Mouse (Mus musculus) MEL (cell line): ENCODE data around the gene Btbd3. TPM values are rescaled to one million over a fixed set of nuclear protein-coding genes. Genes with fewer than 3 reads are reported as not detected.
"Not testable (repeated sequence)": the region's sequence is repeated elsewhere in the genome, so short reads cannot be mapped to it uniquely, and the experiment has no call there.

ENCODE experiments used
- DNase-seq: peaks from one replicate; pipeline ENCODE4 v3.0.0; 2011; ENCODE audit warnings: low read depth, low spot score
- H3K27ac ChIP-seq: 2 replicates; pipeline ENCODE4 v1.5.1; 2012; ENCODE audit warnings: low read depth, mild to moderate bottlenecking, control low read depth, low read length, moderate library complexity; ENCODE audit not compliant: control insufficient read depth
- H3K27me3 ChIP-seq, 2 experiments: fragments of 150-350 bp in 1 of 2; sonication (generic) in 1 of 2; 2 replicates each; pipeline ENCODE4 v1.6.1; 2012; ENCODE audit warnings: low read length in 2 of 2, mild to moderate bottlenecking in 2 of 2, improper control_type of control experiment in 1 of 2, moderate library complexity in 1 of 2; ENCODE audit not compliant: insufficient read depth in 2 of 2, control insufficient read depth in 1 of 2
- H3K36me3 ChIP-seq, 2 experiments: 2 replicates each; pipeline ENCODE4 v1.6.1; 2012 to 2014; ENCODE audit warnings: low read length in 2 of 2, improper control_type of control experiment in 1 of 2, inconsistent platforms in 1 of 2, mild to moderate bottlenecking in 1 of 2; ENCODE audit not compliant: insufficient read depth in 2 of 2, control insufficient read depth in 1 of 2
- H3K4me1 ChIP-seq, 2 experiments: fragments of 150-350 bp in 1 of 2; sonication (generic) in 1 of 2; 2 replicates each; pipeline ENCODE4 v1.6.1; 2012; ENCODE audit warnings: low read length in 2 of 2, improper control_type of control experiment in 1 of 2, mild to moderate bottlenecking in 1 of 2; ENCODE audit not compliant: insufficient read depth in 2 of 2, control insufficient read depth in 1 of 2
- H3K4me3 ChIP-seq, 2 experiments: fragments of 150-350 bp in 1 of 2; sonication (generic) in 1 of 2; 2 replicates each; pipeline ENCODE4 v1.5.1; 2012; ENCODE audit warnings: low read depth in 2 of 2, low read length in 2 of 2, mild to moderate bottlenecking in 2 of 2, moderate library complexity in 2 of 2, control low read depth in 1 of 2, improper control_type of control experiment in 1 of 2; ENCODE audit not compliant: control insufficient read depth in 1 of 2, insufficient read depth in 1 of 2
- H3K79me2 ChIP-seq: 2 replicates; pipeline ENCODE4 v1.6.1; 2012; ENCODE audit warnings: mild to moderate bottlenecking, low read length, moderate library complexity; ENCODE audit not compliant: control insufficient read depth, poor library complexity, insufficient read depth
- H3K9ac ChIP-seq: 2 replicates; pipeline ENCODE4 v1.6.1; 2012; ENCODE audit warnings: low read depth, mild to moderate bottlenecking, control low read depth, low read length, moderate library complexity; ENCODE audit not compliant: control insufficient read depth, poor library complexity, severe bottlenecking
- H3K9me3 ChIP-seq: fragments of 150-350 bp; sonication (generic); replicated peaks from 2 replicates; pipeline ENCODE4 v1.6.1; 2012; ENCODE audit warnings: mild to moderate bottlenecking, low read length, improper control_type of control experiment, moderate library complexity; ENCODE audit not compliant: insufficient read depth
- CHD1 ChIP-seq: IDR thresholded peaks from 2 replicates; pipeline ENCODE4 v1.6.1; 2012; ENCODE audit warnings: low read depth, mild to moderate bottlenecking, inconsistent platforms, low read length, improper control_type of control experiment
- CTCF ChIP-seq, 3 experiments: IDR thresholded peaks in 2 of 3; conservative IDR thresholded peaks in 1 of 3; 2 replicates each; pipeline ENCODE4 v1.5.1; 2011 to 2012; ENCODE audit warnings: low read length in 3 of 3, low read depth in 2 of 3, mild to moderate bottlenecking in 2 of 3, improper control_type of control experiment in 1 of 3, inconsistent platforms in 1 of 3, mixed read lengths in 1 of 3, moderate library complexity in 1 of 3; ENCODE audit not compliant: control insufficient read depth in 1 of 3, insufficient read depth in 1 of 3, poor library complexity in 1 of 3, severe bottlenecking in 1 of 3
- E2F4 ChIP-seq: IDR thresholded peaks from 2 replicates; pipeline ENCODE4 v1.6.1; 2011; ENCODE audit warnings: low read depth, low read length, improper control_type of control experiment, borderline replicate concordance
- EP300 ChIP-seq, 2 experiments: IDR thresholded peaks; 2 replicates each; pipeline ENCODE4 v1.6.1; 2011; ENCODE audit warnings: improper control_type of control experiment in 2 of 2, low read length in 2 of 2, low read depth in 1 of 2, mild to moderate bottlenecking in 1 of 2
- GATA1 ChIP-seq: IDR thresholded peaks from 2 replicates; pipeline ENCODE4 v1.6.1; 2011; ENCODE audit warnings: low read depth, low read length, improper control_type of control experiment
- JUND ChIP-seq: IDR thresholded peaks from 2 replicates; pipeline ENCODE4 v1.6.1; 2011; ENCODE audit warnings: low read depth, mild to moderate bottlenecking, improper control_type of control experiment, low read length
- KAT2A ChIP-seq: conservative IDR thresholded peaks from 2 replicates; pipeline ENCODE4 v1.6.1; 2012; ENCODE audit warnings: low read depth, low read length, improper control_type of control experiment, inconsistent platforms
- MAFK ChIP-seq: IDR thresholded peaks from 2 replicates; pipeline ENCODE4 v1.6.1; 2011; ENCODE audit warnings: low read depth, mild to moderate bottlenecking, low read length, improper control_type of control experiment, borderline replicate concordance
- MEF2A ChIP-seq: IDR thresholded peaks from 2 replicates; pipeline ENCODE4 v1.6.1; 2014; ENCODE audit warnings: low read depth, mild to moderate bottlenecking, inconsistent platforms, low read length, improper control_type of control experiment; ENCODE audit not compliant: poor library complexity, insufficient replicate concordance, severe bottlenecking; ENCODE audit errors: extremely low read depth
- MXI1 ChIP-seq: IDR thresholded peaks from 2 replicates; pipeline ENCODE4 v1.6.1; 2011; ENCODE audit warnings: mild to moderate bottlenecking, low read depth, low read length, improper control_type of control experiment
- NRF1 ChIP-seq: IDR thresholded peaks from 2 replicates; pipeline ENCODE4 v1.6.1; 2014; ENCODE audit warnings: low read depth, mild to moderate bottlenecking, inconsistent platforms, low read length, improper control_type of control experiment, moderate library complexity; ENCODE audit not compliant: poor library complexity, insufficient read depth, severe bottlenecking
- RAD21 ChIP-seq: IDR thresholded peaks from 2 replicates; pipeline ENCODE4 v1.6.1; 2011; ENCODE audit warnings: mild to moderate bottlenecking, low read depth, low read length, improper control_type of control experiment
- RCOR1 ChIP-seq: IDR thresholded peaks from 2 replicates; pipeline ENCODE4 v1.6.1; 2012; ENCODE audit warnings: low read depth, mild to moderate bottlenecking, inconsistent platforms, low read length, improper control_type of control experiment
- SMC3 ChIP-seq: IDR thresholded peaks from 2 replicates; pipeline ENCODE4 v1.6.1; 2011; ENCODE audit warnings: low read depth, low read length, improper control_type of control experiment
- TBP ChIP-seq: IDR thresholded peaks from 2 replicates; pipeline ENCODE4 v1.8.0; 2011; ENCODE audit warnings: low read depth, low read length, improper control_type of control experiment
- TCF12 ChIP-seq: IDR thresholded peaks from 2 replicates; pipeline ENCODE4 v1.6.1; 2014; ENCODE audit warnings: low read depth, mild to moderate bottlenecking, inconsistent platforms, low read length, improper control_type of control experiment, moderate library complexity
- USF1 ChIP-seq: IDR thresholded peaks from 2 replicates; pipeline ENCODE4 v1.6.1; 2014; ENCODE audit warnings: low read depth, mild to moderate bottlenecking, inconsistent platforms, low read length, improper control_type of control experiment, moderate library complexity
- USF2 ChIP-seq, 2 experiments: IDR thresholded peaks; 2 replicates each; pipeline ENCODE4 v1.6.1; 2011 to 2012; ENCODE audit warnings: improper control_type of control experiment in 2 of 2, low read length in 2 of 2, borderline replicate concordance in 1 of 2, inconsistent platforms in 1 of 2, low read depth in 1 of 2, mild to moderate bottlenecking in 1 of 2; ENCODE audit not compliant: insufficient read depth in 1 of 2
- ZNF384 ChIP-seq: IDR thresholded peaks from 2 replicates; pipeline ENCODE4 v1.6.1; 2012; ENCODE audit warnings: low read depth, mild to moderate bottlenecking, inconsistent platforms, low read length, improper control_type of control experiment
- polyA plus RNA-seq, 2 experiments: library from polyadenylated mRNA; stranded (reverse) in 1 of 2; unstranded in 1 of 2; fragments of >175 nt in 1 of 2; fragments of >200 nt in 1 of 2; gene quantifications; 2 replicates each; pipeline versions ENCODE4 v1.2.1 to v1.2.4; 2012; ENCODE audit warnings: low replicate concordance in 2 of 2, low read depth in 1 of 2; ENCODE audit not compliant: insufficient read length in 2 of 2, insufficient read depth in 1 of 2, missing spikeins in 1 of 2
- total RNA-seq: library from RNA; depleted of rRNA; stranded (reverse); fragments of 300-350 nt; gene quantifications from 2 replicates; pipeline ENCODE4 v1.2.3, GENCODE M21; 2012

The Btbd3 gene
- total and polyA plus RNA-seq, 3 experiments: not detected

- Histone ChIP-seq H3K27me3 (no peaks in the 10 kb centered on the region), H3K9me3 (no peaks in the 10 kb centered on the region), H3K9ac (no peak overlapping the region), H3K4me3 (no peak overlapping the region), H3K27ac (no peak overlapping the region), H3K4me1 (no peaks in the 10 kb centered on the region), H3K36me3 (no peaks in the 10 kb centered on the region), H3K79me2 (no peaks in the 10 kb centered on the region)
- no peak for DNase-seq
- no peak for TF ChIP-seq USF1
- no peak for TF ChIP-seq MEF2A
- no peak for TF ChIP-seq JUND
- no peak for TF ChIP-seq E2F4
- no peak for TF ChIP-seq CTCF (IDR thresholded peaks at IDR 0.05 in 2 of 3, conservative IDR thresholded peaks at IDR 0.05 in 1 of 3; ENCODE audit: control insufficient read depth in 1 of 3, insufficient read depth in 1 of 3, low read depth in 2 of 3, low read length in 3 of 3, poor library complexity in 1 of 3, severe bottlenecking in 1 of 3)
- no peak for TF ChIP-seq RAD21
- TF ChIP-seq SMC3: no peak
- TF ChIP-seq CHD1: no peak
- TF ChIP-seq USF2 (IDR thresholded peaks at IDR 0.05; ENCODE audit: borderline replicate concordance in 1 of 2, insufficient read depth in 1 of 2, low read depth in 1 of 2, low read length in 2 of 2): no peak
- TF ChIP-seq KAT2A: no peak
- no peak for TF ChIP-seq MXI1
- no peak for TF ChIP-seq GATA1
- TF ChIP-seq EP300 (IDR thresholded peaks at IDR 0.05; ENCODE audit: low read depth in 1 of 2, low read length in 2 of 2): no peak
- TF ChIP-seq TBP: no peak
- no peak for TF ChIP-seq MAFK
- TF ChIP-seq ZNF384: no peak
- TF ChIP-seq RCOR1: no peak
- TF ChIP-seq TCF12: no peak
- no peak for TF ChIP-seq NRF1
Measured at GRCm38 (mm10) chr2:138326367-138326766, 70.0 kb downstream of the Btbd3 start.

- H3K79me2 ChIP-seq, H3K9me3 ChIP-seq, H3K36me3 ChIP-seq, H3K27ac ChIP-seq, H3K9ac ChIP-seq, H3K27me3 ChIP-seq, H3K4me3 ChIP-seq, DNase-seq, H3K4me1 ChIP-seq: not testable (repeated sequence)
Measured at GRCm38 (mm10) chr2:138334198-138334597, 77.8 kb downstream of the Btbd3 start.
